10 mouse cellular contexts compared by ENCODE assay signal in genomic region chr1:34988225-34988624, GRCm38 (mm10).
DNase-seq lines count a peak whose midpoint lies in the region; ATAC-seq lines count a peak whose summit lies in the region.
"Had no signal": no experiment of that assay in that cellular context is flagged by ENCODE, and none has a peak within 500 bp of the region (broad histone marks: within the 10 kb centered on the region; RNA-seq: fewer than 3 reads in every experiment).

No protein-coding gene starts in this region.

- no peaks in the 10 kb centered on the region for H3K27me3 ChIP-seq in kidney, embryonic 16.5 days (ENCODE audit: insufficient read depth, low read length)
- H3K27me3 ChIP-seq in hindbrain, embryonic 14.5 days (ENCODE audit: control insufficient read depth, insufficient read depth, low read length) = no peaks in the 10 kb centered on the region

- no peak overlapping the region for H3K27ac ChIP-seq in kidney, embryonic 16.5 days (ENCODE audit: low read length)
- peak overlapping the region; percentile 26; the same call in 1 of the 2 replicates for H3K27ac ChIP-seq in hindbrain, embryonic 14.5 days

- H3K9ac ChIP-seq in kidney, embryonic 16.5 days (replicated peaks; ENCODE audit: low read length) = no peak overlapping the region
- H3K9ac ChIP-seq in hindbrain, embryonic 14.5 days = no peak overlapping the region
- H3K9ac ChIP-seq: lung, embryonic 14.5 days had no signal

- no peaks in the 10 kb centered on the region for H3K4me1 ChIP-seq in kidney, embryonic 16.5 days (ENCODE audit: insufficient read depth, low read length)
- H3K4me1 ChIP-seq in hindbrain, embryonic 14.5 days (replicated peaks; ENCODE audit: control insufficient read depth, insufficient read depth, low read length) = 0 out of 2 replicates have a peak, but pooled peaks cover 4% of the 10 kb centered on the region

- WGBS in kidney, embryonic 16.5 days = 83% methylated on average over 7 of the region's 7 CpGs
- 75% methylated on average over 7 of the region's 7 CpGs for WGBS in hindbrain, embryonic 14.5 days

- no peaks in the 10 kb centered on the region for H3K36me3 ChIP-seq in kidney, embryonic 16.5 days (ENCODE audit: insufficient read depth, low read length)
- no peaks in the 10 kb centered on the region for H3K36me3 ChIP-seq in hindbrain, embryonic 14.5 days (replicated peaks; ENCODE audit: control insufficient read depth, insufficient read depth)

- no peak overlapping the region for H3K4me2 ChIP-seq in kidney, embryonic 16.5 days (replicated peaks; ENCODE audit: low read depth, low read length)
- H3K4me2 ChIP-seq in hindbrain, embryonic 14.5 days (replicated peaks) = no peak overlapping the region
- H3K4me2 ChIP-seq: lung, embryonic 14.5 days had no signal

- H3K9me3 ChIP-seq in kidney, embryonic 16.5 days (ENCODE audit: low read length) = no peaks in the 10 kb centered on the region
- no peaks in the 10 kb centered on the region for H3K9me3 ChIP-seq in hindbrain, embryonic 14.5 days (ENCODE audit: control insufficient read depth, low read length)

- peak; percentile 5 for DNase-seq in adrenal gland, postnatal 10 days
- DNase-seq in adrenal gland, adult (ENCODE audit: inconsistent age in 2 of 2, low spot score in 1 of 2) = no peak
- DNase-seq in kidney, postnatal 10 days = peak; percentile 11
- peak; percentile 20 for DNase-seq in ES-CJ7 (ENCODE audit: low read depth, low spot score)
- peak; percentile 63 for DNase-seq in hindbrain, embryonic 14.5 days (ENCODE audit: low spot score)
- DNase-seq in liver = no peak
- DNase-seq in gastrocnemius, adult 18-20 months (ENCODE audit: low spot score) = no peak
- DNase-seq: lung, embryonic 14.5 days had no signal

- ATAC-seq in kidney, embryonic 16.5 days (ENCODE audit: low FRiP score, low TSS enrichment) = no peak
- 0 out of 2 replicates have a peak, but pooled peaks have one; percentile 35 for ATAC-seq in hindbrain, embryonic 14.5 days (ENCODE audit: low FRiP score)
- ATAC-seq: activated CD4-positive, CD25-positive, alpha-beta regulatory T cell, adult 4 months had no signal

- no peak overlapping the region for H3K4me3 ChIP-seq in kidney, embryonic 16.5 days (ENCODE audit: low read length)
- no peak overlapping the region for H3K4me3 ChIP-seq in hindbrain, embryonic 14.5 days (replicated peaks; ENCODE audit: low read length)

Comparison
In these comparisons a context has a peak if more than half of its experiments do, and no peak if none do; other contexts are left out.
1. DNase-seq: peak in adrenal gland, postnatal 10 days (single experiment), kidney, postnatal 10 days (single experiment), ES-CJ7 (single experiment) and hindbrain, embryonic 14.5 days (single experiment); none in adrenal gland, adult (0 of 2), liver (single experiment) and gastrocnemius, adult 18-20 months (single experiment).